Mouse (Mus musculus): ENCODE measurements around the gene Sema4a. TPM values are rescaled to one million over a fixed set of nuclear protein-coding genes. Genes with fewer than 3 reads are reported as not detected.

Sema4a gene
- polyA plus RNA-seq, 1 experiment from 2014 or later: 6.3 TPM

- no peak for ATAC-seq (ENCODE audit: low read depth)
- Histone ChIP-seq H3K9me3 (ENCODE audit: control insufficient read depth, low read length) (no peaks in the 10 kb centered on the region), H3K36me3 (ENCODE audit: control insufficient read depth, insufficient read depth, low read length) (no peaks in the 10 kb centered on the region), H3K27me3 (ENCODE audit: control insufficient read depth, insufficient read depth, low read depth, low read length) (no peaks in the 10 kb centered on the region), H3K4me3 (ENCODE audit: low read length) (peak overlapping the region; percentile 82), H3K27ac (ENCODE audit: low read length) (peak overlapping the region; percentile 85), H3K4me1 (replicated peaks; ENCODE audit: control insufficient read depth, insufficient read depth, low read length) (peaks cover 28% of the 10 kb centered on the region), H3K9ac (ENCODE audit: low read length) (peak overlapping the region; percentile 89), H3K4me2 (ENCODE audit: low read depth, low read length) (peak overlapping the region; percentile 98)
- 11% methylated on average over 11 of the region's 11 CpGs for WGBS
Observed at GRCm38 (mm10) chr3:88502031-88502571, 41.1 kb upstream of the Sema4a start.

- peaks cover 28% of the 10 kb centered on the region for H3K4me1 ChIP-seq (replicated peaks; ENCODE audit: control insufficient read depth, insufficient read depth, low read length)
- no peak for ATAC-seq (ENCODE audit: low read depth)
- no peaks in the 10 kb centered on the region for H3K9me3 ChIP-seq (ENCODE audit: control insufficient read depth, low read length)
- H3K4me3 ChIP-seq (ENCODE audit: low read length): peak overlapping the region; percentile 82
- H3K27ac ChIP-seq (ENCODE audit: low read length): peak overlapping the region; percentile 85
- no peaks in the 10 kb centered on the region for H3K27me3 ChIP-seq (ENCODE audit: control insufficient read depth, insufficient read depth, low read depth, low read length)
- WGBS: 50% methylated on average over 6 of the region's 6 CpGs
- H3K9ac ChIP-seq (ENCODE audit: low read length): peak overlapping the region; percentile 89
- H3K36me3 ChIP-seq (ENCODE audit: control insufficient read depth, insufficient read depth, low read length): no peaks in the 10 kb centered on the region
- H3K4me2 ChIP-seq (ENCODE audit: low read depth, low read length): peak overlapping the region; percentile 98
Observed at GRCm38 (mm10) chr3:88501366-88502030, 40.5 kb upstream of the Sema4a start.

- Histone ChIP-seq H3K4me1 (replicated peaks; ENCODE audit: control insufficient read depth, insufficient read depth, low read length) (peaks cover 28% of the 10 kb centered on the region), H3K36me3 (ENCODE audit: control insufficient read depth, insufficient read depth, low read length) (no peaks in the 10 kb centered on the region), H3K9me3 (ENCODE audit: control insufficient read depth, low read length) (no peaks in the 10 kb centered on the region), H3K27me3 (ENCODE audit: control insufficient read depth, insufficient read depth, low read depth, low read length) (no peaks in the 10 kb centered on the region), H3K4me3 (ENCODE audit: low read length) (peak overlapping the region; percentile 82), H3K9ac (ENCODE audit: low read length) (no peak overlapping the region), H3K4me2 (ENCODE audit: low read depth, low read length) (peak overlapping the region; percentile 98), H3K27ac (ENCODE audit: low read length) (no peak overlapping the region)
- 39% methylated on average over 4 of the region's 4 CpGs for WGBS
- no peak for ATAC-seq (ENCODE audit: low read depth)
Observed at GRCm38 (mm10) chr3:88500655-88501365, 39.8 kb upstream of the Sema4a start.

DNA sequence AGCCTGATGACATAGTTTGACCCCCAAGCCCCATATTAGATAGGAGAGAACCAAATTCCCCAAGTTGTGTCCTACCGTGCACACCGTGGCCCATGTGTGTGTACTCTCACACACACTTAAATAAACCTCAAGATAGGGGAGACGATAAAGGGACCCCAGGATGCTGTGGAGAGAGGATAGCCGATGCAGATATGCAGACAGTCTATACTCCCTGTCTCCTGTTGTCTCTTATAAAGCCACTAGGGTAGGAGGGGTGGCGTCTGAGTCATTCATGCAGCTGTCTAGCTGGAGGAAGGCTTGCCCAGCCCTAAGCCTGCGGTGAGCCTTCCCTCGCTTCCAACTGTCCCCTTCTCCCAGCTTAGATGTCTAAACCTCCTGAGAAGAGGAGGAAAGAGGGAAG lies 39.1 kb upstream of the Sema4a start:
- H3K4me3 ChIP-seq (ENCODE audit: low read length): no peak overlapping the region
- no peak overlapping the region for H3K27ac ChIP-seq (ENCODE audit: low read length)
- no peak for ATAC-seq (ENCODE audit: low read depth)
- H3K9me3 ChIP-seq (ENCODE audit: control insufficient read depth, low read length): no peaks in the 10 kb centered on the region
- no peak overlapping the region for H3K9ac ChIP-seq (ENCODE audit: low read length)
- peaks cover 28% of the 10 kb centered on the region for H3K4me1 ChIP-seq (replicated peaks; ENCODE audit: control insufficient read depth, insufficient read depth, low read length)
- 82% methylated on average over 7 of the region's 7 CpGs for WGBS
- no peak overlapping the region; the same call in 1 of the 2 replicates for H3K4me2 ChIP-seq (ENCODE audit: low read depth, low read length)
- H3K27me3 ChIP-seq (ENCODE audit: control insufficient read depth, insufficient read depth, low read depth, low read length): no peaks in the 10 kb centered on the region
- no peaks in the 10 kb centered on the region for H3K36me3 ChIP-seq (ENCODE audit: control insufficient read depth, insufficient read depth, low read length)

GRCm38 (mm10) chr3:88499580-88499979 lies 38.6 kb upstream of the Sema4a start:
- 77% methylated on average over 4 of the region's 4 CpGs for WGBS
- H3K4me1 ChIP-seq (replicated peaks; ENCODE audit: control insufficient read depth, insufficient read depth, low read length): peaks cover 33% of the 10 kb centered on the region
- no peak overlapping the region for H3K4me3 ChIP-seq (ENCODE audit: low read length)
- no peaks in the 10 kb centered on the region for H3K36me3 ChIP-seq (ENCODE audit: control insufficient read depth, insufficient read depth, low read length)
- ATAC-seq (ENCODE audit: low read depth): no peak
- H3K27ac ChIP-seq (ENCODE audit: low read length): no peak overlapping the region
- H3K4me2 ChIP-seq (ENCODE audit: low read depth, low read length): no peak overlapping the region
- no peak overlapping the region for H3K9ac ChIP-seq (ENCODE audit: low read length)
- H3K9me3 ChIP-seq (ENCODE audit: control insufficient read depth, low read length): no peaks in the 10 kb centered on the region
- H3K27me3 ChIP-seq (ENCODE audit: control insufficient read depth, insufficient read depth, low read depth, low read length): no peaks in the 10 kb centered on the region

GRCm38 (mm10) chr3:88495741-88496415 lies 34.9 kb upstream of the Sema4a start:
- Histone ChIP-seq H3K4me2 (ENCODE audit: low read depth, low read length) (no peak overlapping the region), H3K4me1 (replicated peaks; ENCODE audit: control insufficient read depth, insufficient read depth, low read length) (peaks cover 24% of the 10 kb centered on the region), H3K9me3 (ENCODE audit: control insufficient read depth, low read length) (no peaks in the 10 kb centered on the region), H3K27ac (ENCODE audit: low read length) (no peak overlapping the region), H3K4me3 (ENCODE audit: low read length) (no peak overlapping the region), H3K9ac (ENCODE audit: low read length) (no peak overlapping the region), H3K36me3 (ENCODE audit: control insufficient read depth, insufficient read depth, low read length) (no peaks in the 10 kb centered on the region), H3K27me3 (ENCODE audit: control insufficient read depth, insufficient read depth, low read depth, low read length) (no peaks in the 10 kb centered on the region)
- WGBS: 74% methylated on average over 10 of the region's 10 CpGs
- ATAC-seq (ENCODE audit: low read depth): no peak

DNA sequence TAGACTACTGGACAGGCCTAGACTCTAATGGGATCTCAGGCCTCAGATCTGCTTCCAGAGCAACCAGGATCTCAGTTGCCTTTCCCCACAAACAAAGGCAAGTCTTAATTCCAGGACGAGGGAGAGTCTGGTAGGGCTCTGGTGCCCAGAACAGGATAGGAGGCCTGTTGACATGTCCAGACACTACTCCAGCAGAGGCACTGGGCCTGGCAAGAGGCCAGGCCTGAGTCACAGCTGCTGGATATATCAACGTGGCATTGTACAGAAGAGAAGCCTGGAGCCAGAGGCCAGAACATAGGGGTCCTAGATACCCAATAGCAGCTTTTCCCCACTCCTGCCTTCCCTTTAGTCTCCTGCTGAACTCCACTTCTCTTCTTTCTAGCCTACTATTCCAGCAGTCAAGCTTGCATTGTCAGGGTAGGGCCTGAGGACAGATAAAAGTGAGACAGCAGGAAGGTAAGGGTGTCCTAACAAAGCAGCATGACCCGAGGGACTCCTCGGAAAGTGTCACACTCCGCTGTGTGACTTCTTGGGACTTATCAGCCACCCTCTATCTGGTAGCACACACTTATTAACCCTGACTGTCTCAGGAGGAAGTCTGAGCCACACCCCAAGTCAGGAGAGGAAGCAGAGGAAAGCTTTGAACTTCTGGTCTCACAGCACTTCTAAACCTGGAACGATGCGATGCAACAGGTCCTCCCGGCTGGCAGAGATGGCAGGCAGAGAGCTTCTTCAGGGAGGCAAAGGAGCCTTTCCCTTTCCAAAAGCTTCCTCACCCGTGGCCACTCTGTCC lies 34.0 kb upstream of the Sema4a start:
- Histone ChIP-seq H3K36me3 (ENCODE audit: control insufficient read depth, insufficient read depth, low read length) (no peaks in the 10 kb centered on the region), H3K4me1 (replicated peaks; ENCODE audit: control insufficient read depth, insufficient read depth, low read length) (peaks cover 28% of the 10 kb centered on the region)
- WGBS: 38% methylated on average over 9 of the region's 9 CpGs

DNA sequence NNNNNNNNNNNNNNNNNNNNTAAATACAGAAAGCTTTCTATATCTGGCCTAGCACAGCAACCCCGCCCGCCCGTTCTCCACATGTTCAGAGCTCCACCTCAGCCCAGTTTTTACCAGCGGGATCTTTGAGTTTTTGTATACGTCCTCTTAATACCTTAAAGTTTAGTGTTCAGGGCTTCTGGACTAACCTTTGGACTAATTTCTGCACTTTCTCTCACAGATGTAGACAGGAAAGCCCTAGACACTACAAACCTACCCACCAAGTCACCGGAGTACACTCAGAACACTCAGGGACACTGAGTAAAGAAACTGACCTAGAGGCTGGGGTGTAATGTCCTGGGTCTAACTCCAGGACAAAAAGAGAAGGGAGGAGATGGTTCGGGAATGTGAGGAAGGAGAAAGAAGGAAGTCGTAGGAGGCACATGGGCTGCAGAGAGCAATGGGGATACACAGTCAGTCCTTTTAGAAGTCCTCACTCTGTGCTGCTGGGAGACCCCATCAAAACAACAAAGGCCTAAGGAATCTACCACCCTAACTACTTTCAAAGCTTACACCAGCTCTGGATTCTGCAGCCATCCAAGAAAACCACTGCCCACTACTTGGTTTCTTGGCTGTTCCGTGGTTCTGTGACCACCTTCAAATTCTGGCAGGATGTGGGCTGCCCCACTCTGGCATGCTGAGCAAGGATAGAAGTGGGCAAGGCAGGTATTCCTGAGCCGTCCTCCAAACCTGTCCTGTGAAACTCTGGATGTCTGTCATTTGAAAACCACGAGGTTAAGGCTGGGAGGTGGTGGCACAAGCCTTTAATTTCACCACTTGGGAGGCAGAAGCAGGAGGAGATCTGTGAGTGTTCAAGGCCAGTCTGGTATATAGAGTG lies 33.0 kb upstream of the Sema4a start:
- 67% methylated on average over 11 of the region's 11 CpGs for WGBS
- H3K4me2 ChIP-seq (ENCODE audit: low read depth, low read length): peak overlapping the region; percentile 80; the same call in 1 of the 2 replicates
- peak overlapping the region; percentile 75; the same call in 1 of the 2 replicates for H3K9ac ChIP-seq (ENCODE audit: low read length)
- H3K4me1 ChIP-seq (replicated peaks; ENCODE audit: control insufficient read depth, insufficient read depth, low read length): peaks cover 30% of the 10 kb centered on the region
- no peaks in the 10 kb centered on the region for H3K27me3 ChIP-seq (ENCODE audit: control insufficient read depth, insufficient read depth, low read depth, low read length)
- no peak for ATAC-seq (ENCODE audit: low read depth)
- no peaks in the 10 kb centered on the region for H3K9me3 ChIP-seq (ENCODE audit: control insufficient read depth, low read length)
- no peak overlapping the region for H3K4me3 ChIP-seq (ENCODE audit: low read length)
- peak overlapping the region; percentile 92 for H3K27ac ChIP-seq (ENCODE audit: low read length)
- no peaks in the 10 kb centered on the region for H3K36me3 ChIP-seq (ENCODE audit: control insufficient read depth, insufficient read depth, low read length)

More for the DNA sequence above, 34.0 kb upstream of the Sema4a start:
- H3K4me2 ChIP-seq (ENCODE audit: low read depth, low read length): no peak overlapping the region
- H3K27me3 ChIP-seq (ENCODE audit: control insufficient read depth, insufficient read depth, low read depth, low read length): no peaks in the 10 kb centered on the region
- H3K27ac ChIP-seq (ENCODE audit: low read length): peak overlapping the region; percentile 58
- no peak for ATAC-seq (ENCODE audit: low read depth)
- no peaks in the 10 kb centered on the region for H3K9me3 ChIP-seq (ENCODE audit: control insufficient read depth, low read length)
- H3K9ac ChIP-seq (ENCODE audit: low read length): no peak overlapping the region
- no peak overlapping the region for H3K4me3 ChIP-seq (ENCODE audit: low read length)

Data from lung, embryonic 16.5 days (tissue).